Mouse (Mus musculus): Measurements from ENCODE around the gene Zan. TPM values are rescaled to one million over a fixed set of nuclear protein-coding genes. Genes with fewer than 3 reads are reported as not detected.

Zan gene
- polyA plus RNA-seq, 1 experiment: not detected

- TF ChIP-seq GATA1 (IDR thresholded peaks at IDR 0.05; ENCODE audit: low read length): no peak
Measured at GRCm38 (mm10) chr5:137510573-137511390, 33.9 kb upstream of the Zan start.

- no peak for TF ChIP-seq GATA1 (IDR thresholded peaks at IDR 0.05; ENCODE audit: low read length)
Measured at GRCm38 (mm10) chr5:137510014-137510501, 33.2 kb upstream of the Zan start.

GRCm38 (mm10) chr5:137504041-137504440 is 27.2 kb upstream of the Zan start:
- TF ChIP-seq GATA1 (IDR thresholded peaks at IDR 0.05; ENCODE audit: low read length): no peak

- TF ChIP-seq GATA1 (IDR thresholded peaks at IDR 0.05; ENCODE audit: low read length): no peak
Measured at GRCm38 (mm10) chr5:137502667-137503110, 25.8 kb upstream of the Zan start.

GRCm38 (mm10) chr5:137501709-137502666 is 25.1 kb upstream of the Zan start, which contains the start of gene Pop7:
Pop7 (minus strand) TSS chr5:137502518.
- no peak for TF ChIP-seq GATA1 (IDR thresholded peaks at IDR 0.05; ENCODE audit: low read length)

GRCm38 (mm10) chr5:137500186-137500585 is 23.3 kb upstream of the Zan start:
- TF ChIP-seq GATA1 (IDR thresholded peaks at IDR 0.05; ENCODE audit: low read length): no peak

GRCm38 (mm10) chr5:137493831-137494230 is 17.0 kb upstream of the Zan start:
- no peak for TF ChIP-seq GATA1 (IDR thresholded peaks at IDR 0.05; ENCODE audit: low read length)

GRCm38 (mm10) chr5:137491559-137491958 is 14.7 kb upstream of the Zan start:
- TF ChIP-seq GATA1 (IDR thresholded peaks at IDR 0.05; ENCODE audit: low read length): no peak

GRCm38 (mm10) chr5:137487616-137488015 is 10.8 kb upstream of the Zan start:
- no peak for TF ChIP-seq GATA1 (IDR thresholded peaks at IDR 0.05; ENCODE audit: low read length)

- TF ChIP-seq GATA1 (IDR thresholded peaks at IDR 0.05; ENCODE audit: low read length): no peak
Measured at GRCm38 (mm10) chr5:137485851-137486155, 8.9 kb upstream of the Zan start.

- TF ChIP-seq GATA1 (IDR thresholded peaks at IDR 0.05; ENCODE audit: low read length): no peak
Measured at GRCm38 (mm10) chr5:137485071-137485850, 8.4 kb upstream of the Zan start.

- no peak for TF ChIP-seq GATA1 (IDR thresholded peaks at IDR 0.05; ENCODE audit: low read length)
Measured at GRCm38 (mm10) chr5:137481897-137482296, 5.0 kb upstream of the Zan start.

- TF ChIP-seq GATA1 (IDR thresholded peaks at IDR 0.05; ENCODE audit: low read length): no peak
Measured at GRCm38 (mm10) chr5:137481138-137481537, 4.3 kb upstream of the Zan start.

GRCm38 (mm10) chr5:137474351-137474750 is 2.5 kb downstream of the Zan start:
- no peak for TF ChIP-seq GATA1 (IDR thresholded peaks at IDR 0.05; ENCODE audit: low read length)

- TF ChIP-seq GATA1 (IDR thresholded peaks at IDR 0.05; ENCODE audit: low read length): no peak
Measured at GRCm38 (mm10) chr5:137472252-137472904, 4.5 kb downstream of the Zan start.
